Mouse (Mus musculus): ENCODE measurements at regions not wholly inside any gene's neighbourhood (a gene's known extent, or its start where the extent isn't known, plus 50 kb on each side); places are given as distances from the start of the nearest gene placed in this dataset.

- TF ChIP-seq CTCF (conservative IDR thresholded peaks at IDR 0.05; ENCODE audit: low read length) = no peak
- TF ChIP-seq POU5F1 (IDR thresholded peaks at IDR 0.05; ENCODE audit: borderline replicate concordance, low read length) = no peak
Measured at GRCm38 (mm10) chr6:16668004-16668403, 230.2 kb downstream of the Tfec start.
